Mouse (Mus musculus) limb, embryonic 13.5 days (tissue): Measurements from ENCODE around the gene Naip6. TPM values are rescaled to one million over a fixed set of nuclear protein-coding genes. Genes with fewer than 3 reads are reported as not detected.
"Not testable (repeated sequence)": the region's sequence is repeated elsewhere in the genome, so short reads cannot be mapped to it uniquely, and the experiment has no call there.

Experiments
- ATAC-seq: fragments of 200-750 bp; cut with Nextera tagmentation; 2 replicates; pipeline ENCODE4 v1.8.0; 2017; ENCODE audit warnings: low read depth, moderate number of reproducible peaks, moderate TSS enrichment; ENCODE audit not compliant: low FRiP score
- H3K27ac ChIP-seq: fragments of 300-500 bp; sonication (generic); 2 replicates; pipeline ENCODE4 v1.5.1; 2015; ENCODE audit warnings: inconsistent platforms, mild to moderate bottlenecking, moderate library complexity
- H3K27me3 ChIP-seq: fragments of 300-500 bp; sonication (generic); 2 replicates; pipeline ENCODE4 v1.6.1; 2015; ENCODE audit warnings: mild to moderate bottlenecking, inconsistent platforms
- H3K36me3 ChIP-seq: fragments of 300-500 bp; sonication (generic); 2 replicates; pipeline ENCODE4 v1.6.1; 2015; ENCODE audit warnings: inconsistent platforms, mild to moderate bottlenecking, moderate library complexity
- H3K4me1 ChIP-seq: fragments of 300-500 bp; sonication (generic); 2 replicates; pipeline ENCODE4 v1.6.1; 2015; ENCODE audit warnings: inconsistent platforms
- H3K4me2 ChIP-seq: fragments of 300-500 bp; sonication (generic); replicated peaks from 2 replicates; pipeline ENCODE4 v1.6.1; 2015; ENCODE audit warnings: inconsistent platforms, mild to moderate bottlenecking, moderate library complexity
- H3K4me3 ChIP-seq: fragments of 300-500 bp; sonication (generic); 2 replicates; pipeline ENCODE4 v1.5.1; 2015; ENCODE audit warnings: moderate library complexity, mild to moderate bottlenecking, inconsistent platforms
- H3K9ac ChIP-seq: fragments of 300-500 bp; sonication (generic); 2 replicates; pipeline ENCODE4 v1.6.1; 2015; ENCODE audit warnings: mild to moderate bottlenecking, inconsistent platforms
- H3K9me3 ChIP-seq: fragments of 300-500 bp; sonication (generic); 2 replicates; pipeline ENCODE4 v1.6.1; 2016; ENCODE audit warnings: inconsistent platforms
- WGBS: fragments of 180-500 bp; shearing (Covaris S2); methylation state at CpG from one replicate; pipeline ENCODE4 v1.1.7; 2015; 5-methylcytosine and 5-hydroxymethylcytosine counted together
- polyA plus RNA-seq: library from polyadenylated mRNA; unstranded; fragments of >200 nt; fragmentation: Nextera tagmentation; extraction: Ambion mirVana; gene quantifications from 2 replicates; pipeline ENCODE4 v1.2.1, GENCODE M21; 2015

The Naip6 gene
- polyA plus RNA-seq, 1 experiment from 2014 or later, result 0.09 TPM

- H3K4me3 ChIP-seq, H3K36me3 ChIP-seq, H3K9ac ChIP-seq, ATAC-seq, H3K9me3 ChIP-seq, H3K4me1 ChIP-seq, H3K27me3 ChIP-seq, H3K4me2 ChIP-seq, H3K27ac ChIP-seq: not testable (repeated sequence)
- 89% methylated on average over 2 of the region's 2 CpGs for WGBS
These were observed 65.6 kb downstream of the Naip6 start for GRCm38 (mm10) chr13:100251897-100252296.

GRCm38 (mm10) chr13:100246896-100247519, 70.5 kb downstream of the Naip6 start:
- not testable (repeated sequence) for ATAC-seq, H3K4me1 ChIP-seq, H3K9me3 ChIP-seq, H3K36me3 ChIP-seq, H3K9ac ChIP-seq, H3K4me3 ChIP-seq, H3K4me2 ChIP-seq, H3K27ac ChIP-seq, H3K27me3 ChIP-seq
- 86% methylated on average over 5 of the region's 5 CpGs for WGBS

- H3K9ac ChIP-seq, ATAC-seq: not testable (repeated sequence)
These were observed 71.3 kb downstream of the Naip6 start, which contains the start of gene Naip5 for GRCm38 (mm10) chr13:100246223-100246622. Gene Naip5, minus strand, starts transcription at chr13:100246323.

GRCm38 (mm10) chr13:100243702-100244101, 73.8 kb downstream of the Naip6 start:
- Histone ChIP-seq H3K9ac (no peak overlapping the region), H3K36me3 (no peaks in the 10 kb centered on the region), H3K9me3 (no peaks in the 10 kb centered on the region), H3K4me1 (no peaks in the 10 kb centered on the region), H3K4me3 (no peak overlapping the region), H3K4me2 (no peak overlapping the region), H3K27ac (no peak overlapping the region), H3K27me3 (no peaks in the 10 kb centered on the region)
- no peak for ATAC-seq

More at GRCm38 (mm10) chr13:100246223-100246622, 71.3 kb downstream of the Naip6 start, which contains the start of gene Naip5:
- not testable (repeated sequence) for H3K4me1 ChIP-seq, H3K4me2 ChIP-seq, H3K36me3 ChIP-seq, H3K9me3 ChIP-seq, H3K27ac ChIP-seq, H3K4me3 ChIP-seq, H3K27me3 ChIP-seq
- 79% methylated on average over 4 of the region's 4 CpGs for WGBS

Other genes with a start within 250 kb of the Naip6 start
- 33.5 and 34.6 TPM in 2 replicates for gene Bdp1, start 213.6 kb downstream of the Naip6 start, polyA plus RNA-seq
- 204 and 238 TPM in 2 replicates for gene Serf1, start 209.7 kb downstream of the Naip6 start, polyA plus RNA-seq
- gene Smn1, start 192.8 kb downstream of the Naip6 start, polyA plus RNA-seq, result 52.5 and 53.7 TPM in 2 replicates
- 0.15 and 0.27 TPM in 2 replicates for gene Naip2, start 115.6 kb downstream of the Naip6 start, polyA plus RNA-seq
- gene Naip5, start 71.4 kb downstream of the Naip6 start, polyA plus RNA-seq, result 0.15 and 0.18 TPM in 2 replicates
- 0.04 TPM in 1 of 2 replicates, not detected in the other for gene Naip1, start 135.2 kb upstream of the Naip6 start, polyA plus RNA-seq
- gene Gtf2h2, start 174.9 kb upstream of the Naip6 start, polyA plus RNA-seq, result 86.0 and 93.9 TPM in 2 replicates
- 3.8 TPM in 2 replicates for gene Ocln, start 235.0 kb upstream of the Naip6 start, polyA plus RNA-seq